Mouse (Mus musculus) liver, embryonic 16.5 days (tissue): Measurements from ENCODE around the gene Zfp709. TPM values are rescaled to one million over a fixed set of nuclear protein-coding genes. Genes with fewer than 3 reads are reported as not detected.
"Not testable (repeated sequence)": the region's sequence is repeated elsewhere in the genome, so short reads cannot be mapped to it uniquely, and the experiment has no call there.

Experiments
- ATAC-seq: fragments of 200-750 bp; cut with Nextera tagmentation; 2 replicates; pipeline ENCODE4 v1.8.0; 2017; ENCODE audit warnings: low read depth, mild to moderate bottlenecking, moderate number of reproducible peaks, moderate library complexity
- H3K27ac ChIP-seq: fragments of 300-500 bp; sonication (generic); 2 replicates; pipeline ENCODE4 v1.5.1; 2014; ENCODE audit warnings: mild to moderate bottlenecking, low read length
- H3K27me3 ChIP-seq: fragments of 300-500 bp; sonication (generic); 2 replicates; pipeline ENCODE4 v1.6.1; 2014; ENCODE audit warnings: low read depth, low read length, mixed read lengths; ENCODE audit not compliant: control insufficient read depth, insufficient read depth
- H3K36me3 ChIP-seq: fragments of 300-500 bp; sonication (generic); 2 replicates; pipeline ENCODE4 v1.6.1; 2014; ENCODE audit warnings: mild to moderate bottlenecking; ENCODE audit not compliant: control insufficient read depth, insufficient read depth
- H3K4me1 ChIP-seq: fragments of 300-500 bp; sonication (generic); 2 replicates; pipeline ENCODE4 v1.6.1; 2014; ENCODE audit warnings: low read depth, low read length, mixed read lengths; ENCODE audit not compliant: control insufficient read depth
- H3K4me2 ChIP-seq: fragments of 300-500 bp; sonication (generic); 2 replicates; pipeline ENCODE4 v1.6.1; 2014; ENCODE audit warnings: low read depth, low read length, mixed read lengths
- H3K4me3 ChIP-seq: fragments of 300-500 bp; sonication (generic); 2 replicates; pipeline ENCODE4 v1.5.1; 2014; ENCODE audit warnings: low read depth, mild to moderate bottlenecking, low read length
- H3K9ac ChIP-seq: fragments of 300-500 bp; sonication (generic); 2 replicates; pipeline ENCODE4 v1.6.1; 2014; ENCODE audit warnings: low read depth, low read length
- H3K9me3 ChIP-seq: fragments of 300-500 bp; sonication (generic); replicated peaks from 2 replicates; pipeline ENCODE4 v1.6.1; 2016; ENCODE audit warnings: low read length; ENCODE audit not compliant: control insufficient read depth
- WGBS: fragments of 180-500 bp; shearing (Covaris S2); extraction: QIAGEN DNeasy Blood & Tissue Kit; methylation state at CpG from one replicate; pipeline ENCODE4 v1.1.7; 2014; ENCODE audit not compliant: insufficient replicate concordance; 5-methylcytosine and 5-hydroxymethylcytosine counted together
- polyA plus RNA-seq: library from polyadenylated mRNA; unstranded; fragments of >200 nt; fragmentation: Nextera tagmentation; extraction: Ambion mirVana; gene quantifications from 2 replicates; pipeline ENCODE4 v1.2.1, GENCODE M21; 2015

The Zfp709 gene
- polyA plus RNA-seq, 1 experiment from 2014 or later: 1.3 TPM

GRCm38 (mm10) chr8:71912286-71912685 lies 30.5 kb downstream of the Zfp709 start:
- no peak overlapping the region for H3K27ac ChIP-seq

GRCm38 (mm10) chr8:71922567-71923401 lies 41.0 kb downstream of the Zfp709 start:
- WGBS: under 1% methylated on average over 54 of the region's 57 CpGs
- Histone ChIP-seq H3K27ac (peak overlapping the region; percentile 94), H3K4me3 (peak overlapping the region; percentile 87), H3K9me3 (no peaks in the 10 kb centered on the region), H3K4me1 (peaks cover 4% of the 10 kb centered on the region), H3K4me2 (peak overlapping the region; percentile 77), H3K27me3 (no peaks in the 10 kb centered on the region), H3K36me3 (no peaks in the 10 kb centered on the region), H3K9ac (peak overlapping the region; percentile 88)
- peak; percentile 100 for ATAC-seq

More at GRCm38 (mm10) chr8:71912286-71912685, 30.5 kb downstream of the Zfp709 start:
- Histone ChIP-seq H3K4me2 (no peak overlapping the region), H3K9ac (no peak overlapping the region), H3K4me3 (no peak overlapping the region), H3K4me1 (peaks cover 3% of the 10 kb centered on the region; the same call in 1 of the 2 replicates), H3K36me3 (no peaks in the 10 kb centered on the region), H3K9me3 (no peaks in the 10 kb centered on the region), H3K27me3 (no peaks in the 10 kb centered on the region)
- no peak for ATAC-seq
- WGBS: 59% methylated on average over 2 of the region's 2 CpGs

GRCm38 (mm10) chr8:71925791-71926190 lies 44.0 kb downstream of the Zfp709 start:
- no peak for ATAC-seq
- Histone ChIP-seq H3K9ac (no peak overlapping the region), H3K4me1 (peaks cover 6% of the 10 kb centered on the region), H3K27me3 (no peaks in the 10 kb centered on the region), H3K4me2 (no peak overlapping the region), H3K4me3 (no peak overlapping the region), H3K9me3 (no peaks in the 10 kb centered on the region), H3K36me3 (peaks cover 18% of the 10 kb centered on the region), H3K27ac (no peak overlapping the region)
- 90% methylated on average over 5 of the region's 5 CpGs for WGBS

- WGBS: 85% methylated on average over 3 of the region's 3 CpGs
- no peak for ATAC-seq
Measured at GRCm38 (mm10) chr8:71926551-71926950, 44.7 kb downstream of the Zfp709 start.

GRCm38 (mm10) chr8:71927779-71928178 lies 46.0 kb downstream of the Zfp709 start:
- peaks cover 6% of the 10 kb centered on the region for H3K4me1 ChIP-seq
- no peak overlapping the region for H3K27ac ChIP-seq
- peaks cover 24% of the 10 kb centered on the region for H3K36me3 ChIP-seq
- no peaks in the 10 kb centered on the region for H3K27me3 ChIP-seq
- no peaks in the 10 kb centered on the region for H3K9me3 ChIP-seq
- no peak overlapping the region for H3K4me3 ChIP-seq
- H3K4me2 ChIP-seq: no peak overlapping the region
- ATAC-seq: no peak
- H3K9ac ChIP-seq: no peak overlapping the region

More at GRCm38 (mm10) chr8:71926551-71926950, 44.7 kb downstream of the Zfp709 start:
- H3K4me3 ChIP-seq: no peak overlapping the region
- H3K36me3 ChIP-seq: peaks cover 23% of the 10 kb centered on the region
- no peaks in the 10 kb centered on the region for H3K27me3 ChIP-seq
- H3K9me3 ChIP-seq: no peaks in the 10 kb centered on the region
- no peak overlapping the region for H3K9ac ChIP-seq
- no peak overlapping the region for H3K4me2 ChIP-seq
- no peak overlapping the region for H3K27ac ChIP-seq
- H3K4me1 ChIP-seq: peaks cover 6% of the 10 kb centered on the region

- H3K4me3 ChIP-seq, H3K36me3 ChIP-seq, H3K9ac ChIP-seq, H3K4me2 ChIP-seq, H3K27me3 ChIP-seq, H3K9me3 ChIP-seq, H3K4me1 ChIP-seq, H3K27ac ChIP-seq, ATAC-seq: not testable (repeated sequence)
- WGBS: 58% methylated on average over 2 of the region's 2 CpGs
Measured at GRCm38 (mm10) chr8:71938037-71938436, 56.2 kb downstream of the Zfp709 start.

GRCm38 (mm10) chr8:71940293-71941208 lies 58.7 kb downstream of the Zfp709 start:
- no peak overlapping the region for H3K27ac ChIP-seq
- 21% methylated on average over 2 of the region's 2 CpGs for WGBS
- H3K27me3 ChIP-seq: no peaks in the 10 kb centered on the region
- H3K36me3 ChIP-seq: no peaks in the 10 kb centered on the region
- H3K4me1 ChIP-seq: peaks cover 2% of the 10 kb centered on the region; the same call in 1 of the 2 replicates
- H3K9me3 ChIP-seq: no peaks in the 10 kb centered on the region
- H3K9ac ChIP-seq: no peak overlapping the region
- ATAC-seq: peak; percentile 82
- H3K4me2 ChIP-seq: no peak overlapping the region
- H3K4me3 ChIP-seq: no peak overlapping the region

- H3K4me2 ChIP-seq: no peak overlapping the region
- no peaks in the 10 kb centered on the region for H3K36me3 ChIP-seq
- ATAC-seq: no peak
- no peaks in the 10 kb centered on the region for H3K9me3 ChIP-seq
- H3K9ac ChIP-seq: no peak overlapping the region
- 69% methylated on average over 1 of the region's 1 CpGs for WGBS
- H3K4me3 ChIP-seq: no peak overlapping the region
- H3K27me3 ChIP-seq: no peaks in the 10 kb centered on the region
- H3K4me1 ChIP-seq: peaks cover 2% of the 10 kb centered on the region; the same call in 1 of the 2 replicates
- H3K27ac ChIP-seq: no peak overlapping the region
Measured at GRCm38 (mm10) chr8:71941776-71942175, 60.0 kb downstream of the Zfp709 start.
